In the genomic region with DNA sequence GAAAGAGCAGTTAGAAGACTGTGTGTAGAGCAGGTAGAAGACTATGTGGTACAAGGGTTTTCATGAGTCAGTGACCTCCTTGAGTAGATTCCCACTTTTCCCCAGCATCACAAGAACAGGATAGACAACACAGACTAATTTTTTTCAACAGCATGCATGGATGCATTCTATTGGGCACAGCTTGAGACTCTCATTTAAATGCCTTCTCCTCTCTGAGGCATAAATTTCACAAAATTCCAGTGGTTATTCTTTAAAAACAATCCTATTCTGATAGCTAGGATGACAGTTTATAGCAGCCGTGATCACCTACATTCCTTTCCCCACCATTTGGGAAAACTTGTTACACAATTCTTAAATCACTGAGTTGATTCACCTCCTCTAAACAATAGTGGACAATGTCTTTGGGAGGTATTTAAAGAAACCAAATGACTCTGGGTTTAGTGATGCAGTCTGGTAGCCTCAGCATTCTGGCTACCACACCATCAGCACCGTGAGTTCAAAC, we compare ENCODE assay signal across 35 mouse cellular contexts.
"Had no signal": no experiment of that assay in that cellular context is flagged by ENCODE, and none has a peak within 500 bp of the region (broad histone marks: within the 10 kb centered on the region; RNA-seq: fewer than 3 reads in every experiment).

No protein-coding gene starts in this region.

- H3K4me2 ChIP-seq: heart, embryonic 11.5 days; heart, embryonic 12.5 days; heart, embryonic 13.5 days; heart, embryonic 15.5 days; hindbrain, embryonic 12.5 days; hindbrain, embryonic 13.5 days; hindbrain, embryonic 14.5 days; hindbrain, embryonic 15.5 days; intestine, embryonic 15.5 days; kidney, embryonic 15.5 days had no signal

- ATAC-seq: hindbrain, embryonic 16.5 days; hindbrain, postnatal 0 days; inflammation-experienced regulatory T-cells, adult 6 months; intestine, embryonic 15.5 days; intestine, embryonic 16.5 days; intestine, postnatal 0 days had no signal

- H3K9ac ChIP-seq: heart, embryonic 12.5 days; heart, embryonic 13.5 days; heart, embryonic 15.5 days; hindbrain, embryonic 12.5 days; hindbrain, embryonic 13.5 days; hindbrain, embryonic 14.5 days; hindbrain, embryonic 15.5 days; intestine, embryonic 15.5 days; kidney, embryonic 15.5 days had no signal

- H3K27ac ChIP-seq: heart, embryonic 10.5 days; heart, embryonic 13.5 days; heart, embryonic 15.5 days; hindbrain, embryonic 10.5 days; hindbrain, embryonic 12.5 days; hindbrain, embryonic 13.5 days; hindbrain, embryonic 14.5 days; hindbrain, embryonic 15.5 days; hindbrain, postnatal 0 days; intestine, embryonic 15.5 days; kidney, embryonic 15.5 days; kidney, postnatal 0 days; layer of hippocampus, adult 2 months; left cerebral cortex, adult 2 months had no signal

- H3K4me3 ChIP-seq: heart, embryonic 10.5 days; heart, embryonic 12.5 days; heart, embryonic 13.5 days; heart, embryonic 15.5 days; hindbrain, embryonic 10.5 days; hindbrain, embryonic 12.5 days; hindbrain, embryonic 13.5 days; hindbrain, embryonic 15.5 days; intestine, embryonic 15.5 days; kidney, embryonic 15.5 days; layer of hippocampus, adult 2 months; left cerebral cortex, adult 2 months had no signal

- H3K4me1 ChIP-seq: heart, embryonic 10.5 days; heart, embryonic 12.5 days; heart, embryonic 13.5 days; heart, embryonic 15.5 days; hindbrain, embryonic 10.5 days; hindbrain, embryonic 12.5 days; hindbrain, embryonic 13.5 days; hindbrain, embryonic 15.5 days; intestine, embryonic 15.5 days; kidney, embryonic 15.5 days had no signal

- H3K36me3 ChIP-seq: heart, embryonic 10.5 days; heart, embryonic 12.5 days; heart, embryonic 13.5 days; heart, embryonic 15.5 days; hindbrain, embryonic 10.5 days; hindbrain, embryonic 12.5 days; hindbrain, embryonic 13.5 days; hindbrain, embryonic 15.5 days; intestine, embryonic 15.5 days; kidney, embryonic 15.5 days had no signal

- DNase-seq: heart, postnatal 10 days; heart, postnatal 14 days; heart, postnatal 36 days; heart, postnatal 4 days; kidney, adult 11 months; kidney, adult 18-20 months; kidney, adult 2 months; kidney, adult 8-10 months; kidney, adult 9 months; kidney, postnatal 10 days; kidney, postnatal 14 days; kidney, postnatal 36 days; kidney, postnatal 4 days; layer of hippocampus, adult 9-11 months; layer of hippocampus, postnatal 36 days had no signal

- H3K9me3 ChIP-seq: heart, embryonic 10.5 days; heart, embryonic 12.5 days; heart, embryonic 13.5 days; heart, embryonic 15.5 days; hindbrain, embryonic 10.5 days; hindbrain, embryonic 12.5 days; hindbrain, embryonic 13.5 days; hindbrain, embryonic 15.5 days; intestine, embryonic 15.5 days; kidney, embryonic 15.5 days had no signal

- H3K27me3 ChIP-seq: heart, embryonic 12.5 days; heart, embryonic 13.5 days; heart, embryonic 15.5 days; hindbrain, embryonic 12.5 days; hindbrain, embryonic 13.5 days; hindbrain, embryonic 15.5 days; intestine, embryonic 15.5 days; kidney, embryonic 15.5 days had no signal
